Mouse (Mus musculus): ENCODE data around the gene Zkscan2. TPM values are rescaled to one million over a fixed set of nuclear protein-coding genes. Genes with fewer than 3 reads are reported as not detected.

Gene Zkscan2
- polyA plus RNA-seq (2012; rRNA removed): 0.06 and 0.07 TPM in 2 replicates

DNA sequence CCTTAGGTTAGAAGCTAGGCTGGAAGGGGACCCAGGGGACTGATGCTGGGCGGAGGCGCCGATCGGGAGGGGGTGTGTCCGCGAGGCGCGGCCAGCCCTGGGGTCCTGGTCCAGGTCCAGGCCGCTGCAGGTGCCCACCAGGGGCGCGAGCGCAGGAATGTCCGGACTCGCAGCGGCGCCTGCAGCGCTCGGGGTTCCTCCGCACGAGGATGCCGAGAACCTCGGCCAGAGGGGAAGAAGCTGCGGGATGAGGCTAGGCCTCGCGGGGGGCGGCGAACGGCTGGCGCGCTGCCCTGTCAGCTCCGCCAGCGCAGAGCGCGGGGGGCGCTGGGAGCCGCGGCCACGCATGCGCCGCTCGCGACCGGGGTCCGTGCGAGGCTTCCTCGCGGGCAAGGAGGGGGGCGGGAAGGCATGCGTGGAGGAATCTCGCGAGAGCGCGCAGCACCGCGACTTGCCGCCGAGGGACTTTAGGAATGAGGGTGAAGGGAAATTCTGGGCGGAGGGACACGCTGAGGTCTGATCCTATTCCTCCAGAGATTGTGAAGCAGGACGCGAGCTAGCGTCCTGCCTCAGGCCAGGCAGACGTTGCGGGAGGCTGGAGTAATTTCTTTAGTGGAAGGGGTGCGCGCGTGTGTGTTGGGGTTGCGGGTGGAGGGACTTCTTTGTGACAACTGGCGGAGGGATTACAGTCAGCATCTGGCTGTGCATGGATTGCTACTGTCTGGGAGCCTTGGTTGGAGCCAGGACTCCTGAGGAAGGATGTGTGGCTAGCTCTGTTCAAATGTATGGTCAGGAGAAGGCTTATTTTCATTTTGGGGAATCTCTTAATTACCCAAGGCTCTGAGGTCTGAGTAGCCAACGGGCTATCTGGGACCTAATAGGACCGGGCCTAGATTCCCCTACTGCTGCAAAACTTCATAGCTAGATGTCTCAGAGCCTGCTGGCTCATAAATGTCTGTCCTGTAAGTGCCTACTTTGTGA lies at the start of gene Zkscan2:
Gene Zkscan2 (minus strand): TSS at position 211 of the 981 bp plus-strand sequence.
- WGBS: 3% methylated on average over 71 of the region's 71 CpGs
- no peak for DNase-seq (ENCODE audit: low read depth, low spot score)

DNA sequence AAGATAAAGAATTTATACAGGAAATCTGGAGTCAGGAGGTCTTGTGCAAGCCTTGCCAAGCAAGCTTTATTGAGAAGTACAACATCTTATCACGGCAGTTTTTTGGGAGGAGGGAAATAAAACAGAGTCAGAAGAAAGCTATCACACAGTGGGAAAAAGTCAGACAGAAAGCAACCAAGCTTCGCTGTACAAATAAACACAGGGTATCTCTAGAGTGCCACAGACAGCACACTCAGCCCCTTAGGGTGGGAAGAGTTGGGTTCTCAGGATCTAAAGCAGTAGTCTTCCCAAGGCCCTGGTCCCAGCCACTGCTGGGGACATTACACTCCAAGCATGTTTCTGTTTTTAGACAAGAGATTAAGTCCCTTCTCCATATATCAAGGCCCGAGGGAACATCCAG lies 28.9 kb upstream of the Zkscan2 start:
- WGBS: 72% methylated on average over 3 of the region's 3 CpGs

DNA sequence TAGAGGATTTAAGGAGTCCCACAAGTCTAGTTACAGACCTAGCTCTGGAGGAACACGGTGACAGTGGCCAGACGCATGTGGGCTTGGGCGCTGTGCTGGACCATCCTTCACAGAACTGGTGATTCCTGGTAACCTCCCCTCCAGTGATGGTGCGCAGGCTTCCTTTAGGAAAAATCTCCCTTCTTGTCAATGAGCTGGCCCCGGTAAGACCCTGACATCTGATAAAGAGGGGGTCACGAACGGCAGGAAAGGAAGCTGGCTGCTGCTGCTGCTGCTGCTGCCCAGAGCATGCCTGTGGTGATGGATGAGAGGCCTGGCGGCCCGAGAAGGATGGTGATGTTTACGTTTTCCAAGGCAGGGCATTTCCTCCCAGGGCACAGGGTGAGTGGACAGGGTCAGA lies 25.5 kb upstream of the Zkscan2 start:
- WGBS: 49% methylated on average over 10 of the region's 10 CpGs
- DNase-seq (ENCODE audit: low read depth, low spot score): no peak

More for the DNA sequence above, 28.9 kb upstream of the Zkscan2 start:
- no peak for DNase-seq (ENCODE audit: low read depth, low spot score)

DNA sequence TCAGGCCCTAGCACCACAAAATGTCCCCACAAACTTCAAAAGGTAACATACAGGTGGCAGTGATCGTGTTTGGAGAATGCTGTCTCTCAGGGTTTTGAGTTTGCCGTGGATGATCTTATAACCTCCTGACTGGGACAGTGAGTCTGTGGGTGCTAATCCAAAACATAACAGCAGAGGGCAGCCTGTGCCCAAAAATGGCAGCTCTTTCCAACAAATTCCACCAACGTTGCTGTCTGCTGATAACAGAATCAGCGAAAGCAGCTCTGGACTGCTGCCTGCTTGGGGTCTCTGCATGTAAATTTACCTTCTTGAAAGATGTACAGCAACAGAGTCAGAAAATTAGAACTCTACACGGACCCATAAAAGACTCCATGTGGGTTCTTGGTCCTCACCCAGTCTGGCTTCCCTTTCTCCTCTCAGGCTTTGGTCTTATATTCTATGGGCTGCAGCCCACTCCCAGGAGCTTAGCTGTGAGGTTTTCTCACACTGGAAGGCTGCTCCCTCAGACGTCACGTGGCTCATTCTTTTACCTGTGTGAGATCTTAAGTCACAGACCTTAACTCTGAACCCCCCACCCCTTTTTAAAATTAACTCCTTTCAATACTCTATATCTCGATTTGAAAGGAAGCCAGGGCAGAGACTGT lies 24.1 kb upstream of the Zkscan2 start:
- WGBS: 16% methylated on average over 8 of the region's 8 CpGs
- no peak for DNase-seq (ENCODE audit: low read depth, low spot score)

GRCm38 (mm10) chr7:123507946-123508345 lies 7.7 kb upstream of the Zkscan2 start:
- 79% methylated on average over 7 of the region's 7 CpGs for WGBS
- DNase-seq (ENCODE audit: low read depth, low spot score): no peak

DNA sequence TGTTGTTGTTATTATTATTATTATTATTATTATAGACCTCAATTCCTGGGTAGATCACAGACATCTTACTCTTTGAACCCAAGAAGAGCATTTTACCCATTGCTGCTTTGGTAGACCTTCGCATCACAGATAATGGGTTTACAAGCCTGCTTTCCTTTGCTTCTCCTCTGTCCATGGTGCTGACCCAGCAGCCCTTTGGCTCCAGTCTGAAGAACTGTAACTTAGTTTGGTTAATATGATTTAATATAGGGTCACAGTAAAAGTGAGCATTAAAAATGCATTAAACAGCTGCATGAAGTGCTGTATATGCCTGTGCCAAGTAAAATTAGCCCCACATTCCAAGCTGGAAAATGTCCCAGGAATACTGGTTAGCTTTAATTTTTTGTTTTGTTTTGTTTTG lies 3.1 kb upstream of the Zkscan2 start:
- WGBS: 32% methylated on average over 1 of the region's 1 CpGs
- DNase-seq (ENCODE audit: low read depth, low spot score): no peak

- no peak for DNase-seq (ENCODE audit: low read depth, low spot score)
- whole genome bisulfite sequencing: 40% methylated on average over 19 of the region's 19 CpGs
Observed at GRCm38 (mm10) chr7:123499481-123500238, 589 bp downstream of the Zkscan2 start.

DNA sequence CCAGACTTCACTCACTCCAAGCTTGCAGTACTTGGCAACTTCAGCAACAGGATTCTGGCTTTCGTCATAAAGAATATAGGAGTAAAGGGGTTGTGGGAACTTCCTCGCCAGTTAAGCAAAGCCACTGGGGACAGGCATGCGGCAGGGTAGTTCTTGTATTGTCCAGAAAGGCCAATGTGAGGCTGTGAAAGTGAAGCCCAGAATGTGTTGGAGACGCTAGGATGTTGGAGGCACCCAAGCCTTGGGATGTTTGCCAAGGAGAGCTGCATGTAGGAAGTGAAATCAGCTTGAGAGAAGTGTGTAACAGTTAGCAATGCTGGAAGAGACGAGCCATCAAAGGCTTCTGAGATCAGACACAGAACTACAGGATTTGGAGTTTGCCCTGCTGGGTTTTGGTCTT lies 12.5 kb downstream of the Zkscan2 start:
- 57% methylated on average over 5 of the region's 5 CpGs for WGBS
- no peak for DNase-seq (ENCODE audit: low read depth, low spot score)

GRCm38 (mm10) chr7:123467961-123468360 lies 32.3 kb downstream of the Zkscan2 start:
- no peak for DNase-seq (ENCODE audit: low read depth, low spot score)
- 81% methylated on average over 1 of the region's 1 CpGs for WGBS

DNA sequence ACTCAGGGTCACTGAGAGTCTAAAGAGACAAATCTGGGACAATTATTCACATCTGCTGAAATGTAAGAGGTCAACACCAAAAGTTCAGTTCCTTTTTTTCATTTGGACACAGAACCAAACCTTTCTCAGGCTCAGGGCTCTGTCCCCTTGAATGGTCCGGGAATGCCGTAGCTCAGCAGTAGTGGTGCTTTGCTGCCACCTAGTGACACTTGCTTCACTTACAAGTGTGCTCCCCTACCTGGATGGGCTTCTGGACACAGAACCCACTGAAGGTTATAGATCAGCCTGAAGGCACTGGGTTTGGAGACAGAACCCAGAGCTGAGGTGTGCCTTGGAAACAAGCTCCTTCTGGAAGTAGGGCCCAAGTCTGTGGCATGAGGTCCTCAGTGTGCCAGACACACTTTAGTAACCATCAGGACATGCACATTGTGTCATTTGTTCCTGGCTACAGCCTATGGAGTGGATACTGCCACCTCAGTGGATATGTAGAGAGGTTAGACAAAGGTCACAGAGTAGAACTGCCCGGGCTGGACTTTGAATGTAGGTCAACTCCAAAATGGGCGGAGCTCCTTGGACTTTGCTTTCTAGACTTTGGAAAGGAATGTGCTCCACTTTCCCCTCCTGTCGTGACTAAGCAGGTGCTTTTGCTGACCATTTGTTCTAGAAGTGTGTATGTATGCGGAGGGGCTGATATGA lies 34.4 kb downstream of the Zkscan2 start:
- DNase-seq (ENCODE audit: low read depth, low spot score): no peak
- 15% methylated on average over 6 of the region's 6 CpGs for WGBS

DNA sequence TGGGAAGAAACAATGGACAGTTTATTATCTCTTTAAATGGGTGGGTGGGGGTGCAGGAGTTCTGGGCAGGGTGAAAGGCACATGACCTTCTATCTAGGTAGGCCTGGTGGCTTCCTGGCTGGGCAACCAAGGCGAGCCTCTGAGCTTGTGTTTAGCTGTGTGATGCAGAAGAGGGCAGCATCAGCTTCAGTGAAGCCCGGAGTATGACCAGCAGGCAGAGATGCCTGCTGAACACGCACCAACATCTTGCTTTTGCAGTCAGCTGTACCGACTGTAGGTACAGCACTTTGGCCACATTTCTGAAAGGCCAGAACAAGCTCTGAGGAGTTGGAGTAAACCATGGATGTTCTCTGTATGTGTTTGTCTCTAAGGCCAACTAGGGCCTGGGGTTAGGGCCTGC lies 36.7 kb downstream of the Zkscan2 start:
- 86% methylated on average over 4 of the region's 4 CpGs for WGBS
- no peak for DNase-seq (ENCODE audit: low read depth, low spot score)

DNA sequence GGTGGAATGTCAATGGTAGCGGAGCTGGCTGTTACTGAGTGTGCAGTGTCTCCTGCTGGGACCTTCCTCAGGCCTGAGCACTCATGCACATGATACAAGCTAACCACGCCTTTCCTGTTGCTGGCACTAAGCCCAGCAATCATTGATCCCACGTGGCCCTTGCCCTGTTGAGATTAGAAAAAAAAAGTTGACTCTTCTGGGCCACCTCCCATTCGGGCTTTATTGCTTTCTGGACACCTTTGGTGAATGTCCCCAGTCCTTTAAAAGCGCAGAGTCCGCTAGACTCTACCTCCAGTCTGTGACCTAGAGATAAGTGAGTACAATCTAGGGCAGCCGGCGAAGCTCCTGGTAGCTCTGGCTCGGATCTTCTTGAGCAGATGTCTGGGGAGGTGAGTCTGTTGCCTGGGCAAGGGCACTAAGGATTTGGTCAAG lies 38.2 kb downstream of the Zkscan2 start, which contains the start of gene Aqp8:
Gene Aqp8 (plus strand): TSS at position 222 of the 432 bp plus-strand sequence.
- peak; percentile 99 for DNase-seq (ENCODE audit: low read depth, low spot score)
- WGBS: 22% methylated on average over 9 of the region's 9 CpGs

- DNase-seq (ENCODE audit: low read depth, low spot score): no peak
- WGBS: 96% methylated on average over 4 of the region's 4 CpGs
Observed at GRCm38 (mm10) chr7:123461316-123461715, 38.9 kb downstream of the Zkscan2 start.

DNA sequence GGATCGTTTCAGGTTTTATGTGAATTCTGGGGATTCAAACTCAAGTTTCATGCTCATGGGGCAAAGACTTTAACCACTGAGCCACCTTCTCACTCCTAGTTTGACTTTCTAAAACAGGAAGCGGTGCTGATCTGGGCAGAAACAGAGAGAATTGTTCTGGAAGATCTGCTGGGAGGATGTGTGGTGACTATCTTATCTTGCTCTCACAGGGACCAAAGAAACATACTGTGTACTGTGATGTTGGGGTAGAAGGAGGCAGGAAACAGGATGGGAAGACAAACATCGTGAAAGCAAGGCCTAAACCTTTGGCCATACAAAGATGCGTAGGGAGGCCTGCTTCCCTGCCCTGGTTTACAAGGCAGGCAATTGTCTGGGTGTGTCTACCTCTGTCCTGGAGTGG lies 41.0 kb downstream of the Zkscan2 start:
- WGBS: 58% methylated on average over 4 of the region's 4 CpGs
- no peak for DNase-seq (ENCODE audit: low read depth, low spot score)

DNA sequence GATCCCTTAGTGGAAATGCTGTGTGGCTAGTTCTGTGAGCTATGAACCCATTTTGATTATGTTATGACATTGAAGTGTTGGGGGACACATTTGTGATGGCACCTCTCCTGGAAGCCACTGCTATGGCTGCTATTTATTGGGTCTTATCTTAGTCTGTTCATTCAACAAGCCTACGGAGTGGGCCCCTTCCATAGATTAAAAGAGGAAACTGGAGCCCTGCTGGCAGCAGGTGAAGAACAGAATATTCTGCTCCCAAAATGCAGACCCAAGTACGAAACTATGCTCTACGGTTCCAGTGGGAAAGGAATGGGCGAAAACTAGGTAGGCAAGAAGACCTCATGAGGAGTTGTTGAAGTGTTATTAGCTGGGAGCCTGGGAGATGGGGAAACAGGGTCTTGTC lies 41.9 kb downstream of the Zkscan2 start:
- 89% methylated on average over 4 of the region's 4 CpGs for WGBS
- DNase-seq (ENCODE audit: low read depth, low spot score): no peak

- WGBS: 93% methylated on average over 3 of the region's 3 CpGs
- DNase-seq (ENCODE audit: low read depth, low spot score): no peak
Observed at GRCm38 (mm10) chr7:123455088-123455487, 45.2 kb downstream of the Zkscan2 start.

DNA sequence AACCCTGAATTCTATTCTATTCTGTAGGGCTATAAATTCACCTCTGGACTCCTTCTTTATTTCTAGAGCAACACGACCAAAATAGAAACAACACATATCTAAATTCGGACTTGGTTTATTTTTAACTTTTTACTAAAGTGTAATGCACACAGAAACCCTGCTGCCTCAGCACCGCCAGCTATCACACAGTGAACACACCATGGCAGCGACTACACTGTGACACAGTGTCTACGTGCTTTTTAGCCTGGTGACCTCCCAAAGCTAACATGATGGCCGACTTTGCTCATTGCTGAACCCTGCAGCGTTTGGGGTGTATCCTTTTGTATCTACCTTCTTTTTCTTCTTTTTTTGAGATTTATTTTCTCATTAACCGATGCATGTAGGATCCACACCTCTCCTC lies 47.2 kb downstream of the Zkscan2 start:
- WGBS: 24% methylated on average over 8 of the region's 8 CpGs
- DNase-seq (ENCODE audit: low read depth, low spot score): no peak

DNA sequence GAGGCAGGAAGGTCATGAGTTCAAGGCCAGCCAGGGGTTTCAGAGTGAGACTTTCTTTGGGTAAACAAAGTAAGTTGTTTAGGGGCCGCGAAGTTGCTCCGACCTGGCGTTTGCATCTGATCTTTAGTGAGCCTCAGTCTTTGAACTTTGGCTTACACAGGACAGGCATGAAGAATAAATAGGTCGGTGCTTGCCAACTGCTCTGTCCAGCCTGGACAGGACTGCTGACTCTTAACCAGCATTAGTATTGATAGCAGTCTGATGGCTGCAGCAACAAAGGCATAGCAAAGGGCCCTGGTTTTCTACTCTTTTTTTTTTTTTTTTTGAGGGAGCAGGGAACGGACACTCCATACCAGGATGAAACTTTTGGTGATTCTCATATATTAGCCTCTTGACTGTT lies 47.7 kb downstream of the Zkscan2 start:
- 19% methylated on average over 6 of the region's 6 CpGs for WGBS
- no peak for DNase-seq (ENCODE audit: low read depth, low spot score)

- WGBS: 89% methylated on average over 2 of the region's 2 CpGs
- no peak for DNase-seq (ENCODE audit: low read depth, low spot score)
Observed at GRCm38 (mm10) chr7:123450515-123450914, 49.7 kb downstream of the Zkscan2 start.
